Mouse (Mus musculus): ENCODE results near the gene Cyp4x1.

Cyp4x1 gene

GRCm38 (mm10) chr4:115056371-115056920 is 77.6 kb downstream of the Cyp4x1 start, which contains the start of gene Tal1:
Gene Tal1 (plus strand): TSS chr4:115056426.
- DNase-seq, result no peak

Data from thymus, adult 18-20 months (tissue).